Mouse (Mus musculus): Measurements from ENCODE around the gene Pknox1. TPM values are rescaled to one million over a fixed set of nuclear protein-coding genes. Genes with fewer than 3 reads are reported as not detected.

Pknox1 gene
- polyA plus RNA-seq (2012; ENCODE audit: insufficient read depth, low replicate concordance): 2.5 TPM in 1 of 2 replicates, not detected in the other

GRCm38 (mm10) chr17:31564015-31564857, at the start of gene Pknox1:
Gene Pknox1 (plus strand): TSS chr17:31564734.
- no peak for TF ChIP-seq GATA1 (IDR thresholded peaks at IDR 0.05; ENCODE audit: borderline replicate concordance, low read length)
- no peak for TF ChIP-seq FLI1 (IDR thresholded peaks at IDR 0.05; ENCODE audit: low read length)
- peak within 1 kb of the TSS; percentile 97 for H3K4me3 ChIP-seq (replicated peaks)
- no peaks in the 10 kb centered on the region for H3K9me3 ChIP-seq
- H3K4me1 ChIP-seq: peaks cover 46% of the 10 kb centered on the region
- no peaks in the 10 kb centered on the region for H3K27me3 ChIP-seq (replicated peaks)
- peaks cover 10% of the 10 kb centered on the region for H3K36me3 ChIP-seq (replicated peaks; ENCODE audit: low read length)

- TF ChIP-seq FLI1 (IDR thresholded peaks at IDR 0.05; ENCODE audit: low read length) (no peak), GATA1 (IDR thresholded peaks at IDR 0.05; ENCODE audit: borderline replicate concordance, low read length) (no peak)
- H3K9me3 ChIP-seq: no peaks in the 10 kb centered on the region
- H3K36me3 ChIP-seq (replicated peaks; ENCODE audit: low read length): peaks cover 26% of the 10 kb centered on the region
- H3K4me1 ChIP-seq: peaks cover 54% of the 10 kb centered on the region
- H3K4me3 ChIP-seq (replicated peaks): peak overlapping the region; percentile 96
- peaks cover 3% of the 10 kb centered on the region for H3K27me3 ChIP-seq (replicated peaks)
Measured at GRCm38 (mm10) chr17:31519344-31519945, 45.1 kb upstream of the Pknox1 start.

- Histone ChIP-seq H3K4me1 (peaks cover 57% of the 10 kb centered on the region), H3K36me3 (replicated peaks; ENCODE audit: low read length) (peaks cover 34% of the 10 kb centered on the region), H3K9me3 (no peaks in the 10 kb centered on the region), H3K4me3 (replicated peaks) (peak within 1 kb of the TSS; percentile 96), H3K27me3 (replicated peaks) (peaks cover 3% of the 10 kb centered on the region)
- TF ChIP-seq FLI1 (IDR thresholded peaks at IDR 0.05; ENCODE audit: low read length) (no peak), GATA1 (IDR thresholded peaks at IDR 0.05; ENCODE audit: borderline replicate concordance, low read length) (no peak)
Measured at GRCm38 (mm10) chr17:31519946-31520838, 44.3 kb upstream of the Pknox1 start, which contains the start of the genes Wdr4 and Ndufv3. Gene Wdr4 (minus strand): TSS chr17:31519980. Gene Ndufv3 (plus strand): TSS chr17:31520115.

GRCm38 (mm10) chr17:31520895-31521294, 43.6 kb upstream of the Pknox1 start:
- peaks cover 59% of the 10 kb centered on the region for H3K4me1 ChIP-seq
- no peaks in the 10 kb centered on the region for H3K9me3 ChIP-seq
- H3K4me3 ChIP-seq (replicated peaks): peak overlapping the region; percentile 96
- peaks cover 3% of the 10 kb centered on the region for H3K27me3 ChIP-seq (replicated peaks)
- H3K36me3 ChIP-seq (replicated peaks; ENCODE audit: low read length): peaks cover 39% of the 10 kb centered on the region
- TF ChIP-seq GATA1 (IDR thresholded peaks at IDR 0.05; ENCODE audit: borderline replicate concordance, low read length): no peak
- no peak for TF ChIP-seq FLI1 (IDR thresholded peaks at IDR 0.05; ENCODE audit: low read length)

- no peaks in the 10 kb centered on the region for H3K9me3 ChIP-seq
- H3K27me3 ChIP-seq (replicated peaks): no peaks in the 10 kb centered on the region
- peaks cover 59% of the 10 kb centered on the region for H3K4me1 ChIP-seq
- H3K4me3 ChIP-seq (replicated peaks): peak overlapping the region; percentile 96
- H3K36me3 ChIP-seq (replicated peaks; ENCODE audit: low read length): peaks cover 48% of the 10 kb centered on the region
- TF ChIP-seq GATA1 (IDR thresholded peaks at IDR 0.05; ENCODE audit: borderline replicate concordance, low read length) (no peak), FLI1 (IDR thresholded peaks at IDR 0.05; ENCODE audit: low read length) (no peak)
Measured at GRCm38 (mm10) chr17:31521948-31522347, 42.6 kb upstream of the Pknox1 start.

GRCm38 (mm10) chr17:31525114-31525513, 39.4 kb upstream of the Pknox1 start:
- H3K36me3 ChIP-seq (replicated peaks; ENCODE audit: low read length): peaks cover 79% of the 10 kb centered on the region
- no peaks in the 10 kb centered on the region for H3K27me3 ChIP-seq (replicated peaks)
- TF ChIP-seq GATA1 (IDR thresholded peaks at IDR 0.05; ENCODE audit: borderline replicate concordance, low read length) (no peak), FLI1 (IDR thresholded peaks at IDR 0.05; ENCODE audit: low read length) (no peak)
- peaks cover 42% of the 10 kb centered on the region for H3K4me1 ChIP-seq
- no peak overlapping the region for H3K4me3 ChIP-seq (replicated peaks)
- no peaks in the 10 kb centered on the region for H3K9me3 ChIP-seq

- Histone ChIP-seq H3K4me3 (replicated peaks) (no peak overlapping the region), H3K4me1 (peaks cover 42% of the 10 kb centered on the region), H3K27me3 (replicated peaks) (no peaks in the 10 kb centered on the region), H3K9me3 (no peaks in the 10 kb centered on the region), H3K36me3 (replicated peaks; ENCODE audit: low read length) (peaks cover 86% of the 10 kb centered on the region)
- no peak for TF ChIP-seq GATA1 (IDR thresholded peaks at IDR 0.05; ENCODE audit: borderline replicate concordance, low read length)
- TF ChIP-seq FLI1 (IDR thresholded peaks at IDR 0.05; ENCODE audit: low read length): no peak
Measured at GRCm38 (mm10) chr17:31525816-31526215, 38.7 kb upstream of the Pknox1 start.

- H3K36me3 ChIP-seq (replicated peaks; ENCODE audit: low read length): peaks cover 81% of the 10 kb centered on the region
- TF ChIP-seq FLI1 (IDR thresholded peaks at IDR 0.05; ENCODE audit: low read length) (no peak), GATA1 (IDR thresholded peaks at IDR 0.05; ENCODE audit: borderline replicate concordance, low read length) (no peak)
- H3K4me1 ChIP-seq: peaks cover 27% of the 10 kb centered on the region
Measured at GRCm38 (mm10) chr17:31529314-31529713, 35.2 kb upstream of the Pknox1 start.

More at GRCm38 (mm10) chr17:31529314-31529713, 35.2 kb upstream of the Pknox1 start:
- Histone ChIP-seq H3K9me3 (peaks cover 3% of the 10 kb centered on the region; the same call in 1 of the 2 replicates), H3K27me3 (replicated peaks) (no peaks in the 10 kb centered on the region), H3K4me3 (replicated peaks) (no peak overlapping the region)

Measured in megakaryocyte, embryonic 14.5 days (primary cell).